In genomic region chr17:90768216-90768615, GRCm38 (mm10) we compare ENCODE assay signal across 12 mouse cellular contexts.
A peak's percentile ranks its signal among the peaks of the same experiment; 100 is the strongest.
DNase-seq lines count a peak whose midpoint lies in the region; ATAC-seq lines count a peak whose summit lies in the region.
"Had no signal": no experiment of that assay in that cellular context is flagged by ENCODE, and none has a peak within 500 bp of the region (broad histone marks: within the 10 kb centered on the region; RNA-seq: fewer than 3 reads in every experiment).

No protein-coding gene starts in this region.

- WGBS in neural tube, embryonic 11.5 days: 17% methylated on average over 1 of the region's 1 CpGs
- WGBS in embryonic facial prominence, embryonic 11.5 days: 17% methylated on average over 1 of the region's 1 CpGs
- 14% methylated on average over 1 of the region's 1 CpGs for WGBS in hindbrain, embryonic 14.5 days

- H3K36me3 ChIP-seq in neural tube, embryonic 11.5 days (ENCODE audit: control insufficient read depth, insufficient read depth, low read length): no peaks in the 10 kb centered on the region
- no peaks in the 10 kb centered on the region for H3K36me3 ChIP-seq in embryonic facial prominence, embryonic 11.5 days (replicated peaks; ENCODE audit: control insufficient read depth, insufficient read depth, low read depth, low read length)
- H3K36me3 ChIP-seq in hindbrain, embryonic 14.5 days (replicated peaks; ENCODE audit: control insufficient read depth, insufficient read depth): no peaks in the 10 kb centered on the region
- H3K36me3 ChIP-seq: limb, embryonic 10.5 days had no signal

- H3K27ac ChIP-seq in neural tube, embryonic 11.5 days (ENCODE audit: low read depth, low read length): no peak overlapping the region
- no peak overlapping the region for H3K27ac ChIP-seq in embryonic facial prominence, embryonic 11.5 days (replicated peaks; ENCODE audit: low read depth, low read length)
- H3K27ac ChIP-seq in hindbrain, embryonic 14.5 days: peak overlapping the region; percentile 56; the same call in 1 of the 2 replicates
- H3K27ac ChIP-seq: limb, embryonic 10.5 days had no signal

- H3K4me2 ChIP-seq in neural tube, embryonic 11.5 days (ENCODE audit: low read depth): no peak overlapping the region
- H3K4me2 ChIP-seq in embryonic facial prominence, embryonic 11.5 days (ENCODE audit: low read depth, low read length): no peak overlapping the region
- H3K4me2 ChIP-seq in hindbrain, embryonic 14.5 days (replicated peaks): no peak overlapping the region
- H3K4me2 ChIP-seq: lung, embryonic 14.5 days had no signal

- no peaks in the 10 kb centered on the region for H3K4me1 ChIP-seq in neural tube, embryonic 11.5 days (ENCODE audit: control insufficient read depth, insufficient read depth, low read length)
- H3K4me1 ChIP-seq in embryonic facial prominence, embryonic 11.5 days (ENCODE audit: control insufficient read depth, insufficient read depth, low read length): no peaks in the 10 kb centered on the region
- H3K4me1 ChIP-seq in hindbrain, embryonic 14.5 days (replicated peaks; ENCODE audit: control insufficient read depth, insufficient read depth, low read length): peaks cover 6% of the 10 kb centered on the region; the same call in 1 of the 2 replicates
- H3K4me1 ChIP-seq: limb, embryonic 10.5 days had no signal

- H3K9me3 ChIP-seq in neural tube, embryonic 11.5 days (ENCODE audit: control insufficient read depth, low read length): no peaks in the 10 kb centered on the region
- H3K9me3 ChIP-seq in embryonic facial prominence, embryonic 11.5 days (replicated peaks; ENCODE audit: control insufficient read depth, low read length): no peaks in the 10 kb centered on the region
- H3K9me3 ChIP-seq in hindbrain, embryonic 14.5 days (ENCODE audit: control insufficient read depth, low read length): no peaks in the 10 kb centered on the region
- H3K9me3 ChIP-seq: limb, embryonic 10.5 days had no signal

- H3K4me3 ChIP-seq in neural tube, embryonic 11.5 days (ENCODE audit: low read depth, low read length): no peak overlapping the region
- no peak overlapping the region for H3K4me3 ChIP-seq in embryonic facial prominence, embryonic 11.5 days (ENCODE audit: low read depth, low read length)
- no peak overlapping the region for H3K4me3 ChIP-seq in hindbrain, embryonic 14.5 days (replicated peaks; ENCODE audit: low read length)
- H3K4me3 ChIP-seq: erythroblast, embryonic 14.5 days; limb, embryonic 10.5 days had no signal

- peak; percentile 45; the same call in 1 of the 2 replicates for ATAC-seq in neural tube, embryonic 11.5 days (ENCODE audit: insufficient read depth, low FRiP score, low TSS enrichment)
- ATAC-seq in embryonic facial prominence, embryonic 11.5 days (replicated peaks; ENCODE audit: insufficient number of reproducible peaks, low FRiP score, low TSS enrichment, low read depth): peak; percentile 59; the same call in 1 of the 2 replicates
- peak; percentile 84; the same call in 1 of the 2 replicates for ATAC-seq in hindbrain, embryonic 14.5 days (ENCODE audit: low FRiP score)

- no peak overlapping the region for H3K9ac ChIP-seq in neural tube, embryonic 11.5 days (ENCODE audit: low read length)
- no peak overlapping the region for H3K9ac ChIP-seq in embryonic facial prominence, embryonic 11.5 days (replicated peaks; ENCODE audit: low read length)
- H3K9ac ChIP-seq in hindbrain, embryonic 14.5 days: no peak overlapping the region
- H3K9ac ChIP-seq: lung, embryonic 14.5 days had no signal

- peak; percentile 15 for DNase-seq in neural tube, embryonic 11.5 days (ENCODE audit: low spot score)
- no peak for DNase-seq in neural tube, embryonic 10.5 days (ENCODE audit: extremely low spot score, low spot score)
- DNase-seq in embryonic facial prominence, embryonic 11.5 days (ENCODE audit: low spot score): peak; percentile 17
- no peak for DNase-seq in hindbrain, embryonic 14.5 days (ENCODE audit: low spot score)
- DNase-seq in spleen, postnatal 36 days (ENCODE audit: low spot score in 2 of 2): no peak
- DNase-seq in heart, adult 9 months (ENCODE audit: low spot score in 2 of 2): no peak
- no peak for DNase-seq in c-Kit-positive CD71-positive TER-119-positive erythroid progenitor cells, embryonic 14.5 days (ENCODE audit: low spot score)
- no peak for DNase-seq in urinary bladder, postnatal 36 days (ENCODE audit: low spot score in 2 of 2)
- DNase-seq: heart, adult 18-20 months; lung, embryonic 14.5 days had no signal

- no peaks in the 10 kb centered on the region for H3K27me3 ChIP-seq in neural tube, embryonic 11.5 days (ENCODE audit: control insufficient read depth, insufficient read depth, low read length)
- H3K27me3 ChIP-seq in embryonic facial prominence, embryonic 11.5 days (ENCODE audit: control insufficient read depth, insufficient read depth, low read length): no peaks in the 10 kb centered on the region
- no peaks in the 10 kb centered on the region for H3K27me3 ChIP-seq in hindbrain, embryonic 14.5 days (ENCODE audit: control insufficient read depth, insufficient read depth, low read length)

Comparison
In these comparisons a context has a peak if more than half of its experiments do, and no peak if none do; other contexts are left out.
1. DNase-seq: peak in neural tube, embryonic 11.5 days (single experiment) and embryonic facial prominence, embryonic 11.5 days (single experiment); none in neural tube, embryonic 10.5 days (single experiment), hindbrain, embryonic 14.5 days (single experiment), spleen, postnatal 36 days (0 of 2), heart, adult 9 months (0 of 2), c-Kit-positive CD71-positive TER-119-positive erythroid progenitor cells, embryonic 14.5 days (single experiment) and urinary bladder, postnatal 36 days (0 of 2).
2. Peak in every context shown above with its lines, with median percentiles within 50 percentile points of each other: ATAC-seq.